Mouse (Mus musculus): Measurements from ENCODE around the gene Dao.

GRCm38 (mm10) chr5:114048731-114049308 is 45.3 kb downstream of the Dao start:
- TF ChIP-seq CTCF (IDR thresholded peaks at IDR 0.05; ENCODE audit: control insufficient read depth, insufficient read depth, insufficient replicate concordance, low read depth, low read length) (no peak), POLR2A (IDR thresholded peaks at IDR 0.05; ENCODE audit: control insufficient read depth, low read depth, low read length) (no peak)

Data from testis, adult 2 months (tissue).